Mouse (Mus musculus): ENCODE data around the gene Ppp1r1a.

DNA sequence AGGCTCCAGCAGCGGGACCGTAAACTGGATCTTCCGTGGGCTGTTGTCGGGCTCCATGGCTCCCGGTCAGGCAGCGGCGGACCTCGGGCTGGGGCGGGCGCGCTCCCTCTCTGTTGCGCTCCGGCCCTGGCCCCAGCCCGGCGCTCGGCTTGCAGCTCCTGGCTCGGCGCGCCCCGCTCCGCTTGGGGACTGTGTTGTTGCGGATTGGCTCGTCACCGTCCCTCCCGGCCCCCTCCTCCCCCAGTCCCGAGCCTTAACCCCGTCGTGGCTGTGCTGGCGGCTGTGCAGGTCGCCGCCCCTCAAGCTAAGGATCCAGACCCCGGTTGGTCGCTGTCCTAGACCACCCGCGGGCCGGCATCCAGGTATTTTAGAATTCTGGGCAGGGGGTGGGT is at the start of gene Ppp1r1a:
- no peak for TF ChIP-seq CTCF (IDR thresholded peaks at IDR 0.05; ENCODE audit: control insufficient read depth, insufficient read depth, low read length)
- no peak for TF ChIP-seq POLR2A (IDR thresholded peaks at IDR 0.05; ENCODE audit: borderline replicate concordance, control insufficient read depth, low read depth, low read length)
